Mouse (Mus musculus): Measurements from ENCODE around the gene Proz.

Proz gene

GRCm38 (mm10) chr8:13107990-13108638 is 47.4 kb downstream of the Proz start:
- CTCF ChIA-PET = no interaction called here

GRCm38 (mm10) chr8:13108967-13109366 is 48.3 kb downstream of the Proz start:
- CTCF ChIA-PET = no interaction called here

- CTCF ChIA-PET = no interaction called here
Observed at GRCm38 (mm10) chr8:13109416-13109960, 48.8 kb downstream of the Proz start.

- CTCF ChIA-PET = no interaction called here
Observed at GRCm38 (mm10) chr8:13111917-13112316, 51.2 kb downstream of the Proz start.

- CTCF ChIA-PET = no interaction called here
Observed at GRCm38 (mm10) chr8:13113232-13113631, 52.5 kb downstream of the Proz start.

- CTCF ChIA-PET = no interaction called here
Observed at GRCm38 (mm10) chr8:13117096-13117495, 56.4 kb downstream of the Proz start.

- CTCF ChIA-PET = no interaction called here
Observed at GRCm38 (mm10) chr8:13118516-13118915, 57.8 kb downstream of the Proz start.

- CTCF ChIA-PET = no interaction called here
Observed at GRCm38 (mm10) chr8:13120882-13121665, 60.4 kb downstream of the Proz start.

GRCm38 (mm10) chr8:13122887-13123421 is 62.2 kb downstream of the Proz start:
- CTCF ChIA-PET = no interaction called here

- CTCF ChIA-PET = no interaction called here
Observed at GRCm38 (mm10) chr8:13124897-13125296, 64.2 kb downstream of the Proz start.

Data from spleen, embryonic (tissue).